Mouse (Mus musculus) ovary, adult 2 months (tissue): ENCODE data around the gene Ube2d3. TPM values are rescaled to one million over a fixed set of nuclear protein-coding genes. Genes with fewer than 3 reads are reported as not detected.

ENCODE experiments used
- polyA plus RNA-seq: library from polyadenylated mRNA; depleted of rRNA; stranded (reverse); fragments of >200 nt; gene quantifications from 2 replicates; pipeline ENCODE4 v1.2.3, GENCODE M21; 2012; rRNA removed

The Ube2d3 gene
- polyA plus RNA-seq: 260 and 294 TPM in 2 replicates

DNA sequence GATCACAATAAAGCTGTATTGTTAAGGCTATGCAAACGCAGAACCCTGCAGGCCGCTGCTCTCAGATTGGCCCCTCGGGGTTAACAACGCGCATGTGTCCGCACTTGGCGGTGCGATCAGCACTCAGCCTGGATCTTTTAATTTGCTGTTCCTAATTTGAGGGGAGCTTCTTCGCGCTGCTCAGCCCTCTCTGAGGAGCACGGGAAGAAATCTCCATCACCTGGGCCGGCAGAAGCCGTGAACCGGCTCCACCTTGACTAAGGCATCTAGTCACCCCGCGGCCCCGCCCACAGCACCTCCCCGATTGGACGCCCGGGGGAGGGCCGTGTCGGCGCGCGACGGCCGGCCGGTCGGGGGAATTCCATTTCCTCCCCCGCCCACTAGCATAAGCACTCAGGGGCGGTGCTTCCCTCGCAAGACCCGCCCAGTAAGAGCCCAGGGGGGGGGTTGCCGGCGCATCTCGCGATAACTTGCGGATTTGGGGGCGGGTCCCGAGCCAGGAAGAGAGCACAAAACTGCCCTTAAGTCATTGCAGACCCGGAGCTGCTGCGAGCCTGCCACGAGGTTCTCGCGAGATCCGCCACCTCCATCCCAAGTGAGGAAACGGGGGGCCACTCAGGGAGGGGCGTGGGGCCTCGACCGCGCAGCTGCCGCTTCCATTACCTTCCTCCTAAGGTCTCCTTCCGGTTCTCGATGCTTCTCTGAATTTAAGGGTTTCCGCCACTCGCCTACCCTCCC lies at the start of gene Ube2d3:
Ube2d3 (plus strand) TSS at position 392 of the 738 bp plus-strand sequence.

DNA sequence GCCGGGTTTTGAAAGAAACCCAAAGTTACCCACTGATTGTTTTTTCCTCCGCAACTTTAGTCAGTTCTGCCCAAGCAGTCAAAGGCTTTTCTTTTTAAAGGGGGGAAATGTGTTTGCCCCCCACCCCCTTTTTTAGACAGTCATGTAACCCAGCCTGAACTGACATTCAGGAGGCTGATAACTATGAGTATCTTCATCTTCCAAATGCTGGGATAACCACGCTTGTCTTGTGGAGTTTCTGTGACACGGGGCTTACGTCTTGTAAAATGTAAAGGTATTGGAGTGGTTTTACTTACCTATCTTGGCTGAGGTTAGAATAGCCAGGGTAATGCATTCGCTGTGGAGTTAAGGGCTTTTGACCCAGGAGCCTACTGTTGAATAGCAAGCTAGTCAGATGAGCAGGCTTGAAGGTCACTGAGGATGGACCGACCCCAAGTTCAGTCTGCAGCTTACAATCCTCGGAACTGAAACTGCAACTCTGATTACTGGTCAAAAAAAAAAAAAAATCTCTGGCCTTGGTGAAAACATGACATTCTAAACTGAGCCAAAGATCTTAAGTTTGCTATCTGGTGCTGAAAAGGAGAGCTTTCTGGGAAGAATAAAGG lies 14.2 kb upstream of the Ube2d3 start, which contains the start of gene Cisd2:
Cisd2 (minus strand) TSS at position 318 of the 605 bp plus-strand sequence.

DNA sequence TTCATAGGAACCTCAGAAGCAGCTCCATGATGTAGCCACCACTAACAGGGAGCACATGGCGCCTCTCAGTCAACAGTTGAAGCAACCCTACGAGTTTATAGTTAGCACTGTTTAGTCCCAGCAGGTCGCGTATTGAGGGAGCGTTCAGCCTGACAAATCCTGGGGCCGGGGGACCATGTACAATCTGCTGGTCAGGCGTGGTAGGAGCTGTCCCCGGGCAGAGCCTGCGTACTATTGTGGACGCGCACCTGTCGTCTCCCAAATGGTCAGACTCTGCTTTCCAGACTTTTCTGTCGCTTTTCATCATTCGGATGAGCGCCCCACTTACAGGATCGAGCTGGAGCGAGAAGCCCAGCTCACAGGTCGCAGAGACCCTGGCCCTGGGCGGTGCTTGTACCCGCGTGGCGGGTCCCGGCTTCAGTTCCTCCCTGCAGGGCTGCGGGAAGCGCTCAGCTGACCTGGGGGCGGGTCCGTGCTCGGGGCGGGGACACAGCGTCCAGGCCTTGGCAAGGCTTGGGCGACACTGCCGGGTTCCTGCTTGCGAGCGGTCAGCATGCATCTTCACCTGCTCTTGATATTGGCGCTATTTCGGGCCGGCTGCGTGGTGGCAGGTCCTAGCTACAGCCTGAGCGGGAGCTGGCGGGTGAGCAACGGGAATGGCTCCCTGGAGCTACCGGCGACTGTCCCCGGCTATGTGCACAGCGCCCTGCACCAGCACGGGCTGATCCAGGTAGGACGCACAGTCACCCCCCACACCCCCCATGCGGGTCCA lies 47.4 kb downstream of the Ube2d3 start, which contains the start of gene Manba:
Manba (plus strand) TSS at position 484 of the 772 bp plus-strand sequence.

Other genes starting within 250 kb of the Ube2d3 start
- 0.76 and 1.5 TPM in 2 replicates for gene Cenpe, start 225.6 kb upstream of the Ube2d3 start, polyA plus RNA-seq
- 4.1 and 5.8 TPM in 2 replicates for gene Bdh2, start 156.9 kb upstream of the Ube2d3 start, polyA plus RNA-seq
- gene Slc9b2, start 130.4 kb upstream of the Ube2d3 start, polyA plus RNA-seq: 0.64 and 0.80 TPM in 2 replicates
- not detected in 2 replicates for gene Slc9b1, start 90.1 kb upstream of the Ube2d3 start, polyA plus RNA-seq
- gene Cisd2, start 14.2 kb upstream of the Ube2d3 start, polyA plus RNA-seq: 18.8 and 53.2 TPM in 2 replicates
- gene Manba, start 47.5 kb downstream of the Ube2d3 start, polyA plus RNA-seq: 3.8 and 5.4 TPM in 2 replicates